Mouse (Mus musculus) embryonic facial prominence, embryonic 14.5 days (tissue): ENCODE data around the gene Anapc15. TPM values are rescaled to one million over a fixed set of nuclear protein-coding genes. Genes with fewer than 3 reads are reported as not detected.

Experiments used
- ATAC-seq: fragments of 200-750 bp; cut with Nextera tagmentation; 2 replicates; pipeline ENCODE4 v1.8.0; 2017; ENCODE audit warnings: low read depth, moderate number of reproducible peaks, moderate TSS enrichment
- DNase-seq: peaks from one replicate; pipeline ENCODE4 v3.0.0-alpha.2; 2015; ENCODE audit warnings: low spot score
- H3K27ac ChIP-seq: fragments of 300-500 bp; sonication (generic); replicated peaks from 2 replicates; pipeline ENCODE4 v1.5.1; 2014; ENCODE audit warnings: low read depth, mild to moderate bottlenecking, low read length, moderate library complexity
- H3K27me3 ChIP-seq: fragments of 300-500 bp; sonication (generic); replicated peaks from 2 replicates; pipeline ENCODE4 v1.6.1; 2014; ENCODE audit warnings: low read length; ENCODE audit not compliant: control insufficient read depth, insufficient read depth
- H3K36me3 ChIP-seq: fragments of 300-500 bp; sonication (generic); 2 replicates; pipeline ENCODE4 v1.6.1; 2014; ENCODE audit warnings: low read length, mixed read lengths; ENCODE audit not compliant: control insufficient read depth, insufficient read depth
- H3K4me1 ChIP-seq: fragments of 300-500 bp; sonication (generic); 2 replicates; pipeline ENCODE4 v1.6.1; 2014; ENCODE audit warnings: antibody characterized with exemption, low read length; ENCODE audit not compliant: control insufficient read depth, insufficient read depth
- H3K4me2 ChIP-seq: fragments of 300-500 bp; sonication (generic); 2 replicates; pipeline ENCODE4 v1.6.1; 2014; ENCODE audit warnings: low read depth, mild to moderate bottlenecking, low read length, moderate library complexity, mixed read lengths
- H3K4me3 ChIP-seq: fragments of 300-500 bp; sonication (generic); 2 replicates; pipeline ENCODE4 v1.5.1; 2014; ENCODE audit warnings: low read depth, mild to moderate bottlenecking, low read length
- H3K9ac ChIP-seq: fragments of 300-500 bp; sonication (generic); 2 replicates; pipeline ENCODE4 v1.6.1; 2014; ENCODE audit warnings: low read depth, mild to moderate bottlenecking, low read length, moderate library complexity, mixed read lengths
- H3K9me3 ChIP-seq: fragments of 300-500 bp; sonication (generic); 2 replicates; pipeline ENCODE4 v1.6.1; 2016; ENCODE audit warnings: low read length; ENCODE audit not compliant: control insufficient read depth
- WGBS: fragments of 180-500 bp; shearing (Covaris S2); extraction: QIAGEN DNeasy Blood & Tissue Kit; methylation state at CpG from one replicate; pipeline ENCODE4 v1.1.7; 2014; 5-methylcytosine and 5-hydroxymethylcytosine counted together
- polyA plus RNA-seq: library from polyadenylated mRNA; unstranded; fragments of >200 nt; fragmentation: Nextera tagmentation; extraction: Ambion mirVana; gene quantifications from 2 replicates; pipeline ENCODE4 v1.2.1, GENCODE M21; 2014

The Anapc15 gene
- polyA plus RNA-seq, 1 experiment from 2014 or later: 62.0 TPM

- no peak overlapping the region for H3K27ac ChIP-seq
- H3K36me3 ChIP-seq: no peaks in the 10 kb centered on the region
- H3K4me1 ChIP-seq: no peaks in the 10 kb centered on the region
- H3K9me3 ChIP-seq: no peaks in the 10 kb centered on the region
- ATAC-seq (no peak), DNase-seq (no peak)
- H3K9ac ChIP-seq: no peak overlapping the region
- H3K4me3 ChIP-seq: no peak overlapping the region
- H3K27me3 ChIP-seq: no peaks in the 10 kb centered on the region
- no peak overlapping the region for H3K4me2 ChIP-seq
- WGBS: 67% methylated on average over 3 of the region's 3 CpGs
These were observed 1.2 kb upstream of the Anapc15 start for GRCm38 (mm10) chr7:101862291-101862690.

- no peaks in the 10 kb centered on the region for H3K27me3 ChIP-seq
- no peaks in the 10 kb centered on the region for H3K36me3 ChIP-seq
- 82% methylated on average over 11 of the region's 11 CpGs for WGBS
These were observed 3.2 kb downstream of the Anapc15 start for GRCm38 (mm10) chr7:101866491-101867265.

GRCm38 (mm10) chr7:101867482-101867881 is 4.0 kb downstream of the Anapc15 start:
- ATAC-seq (no peak), DNase-seq (no peak)
- H3K4me1 ChIP-seq: no peaks in the 10 kb centered on the region
- H3K9ac ChIP-seq: no peak overlapping the region
- H3K4me3 ChIP-seq: no peak overlapping the region
- H3K9me3 ChIP-seq: no peaks in the 10 kb centered on the region
- no peak overlapping the region for H3K27ac ChIP-seq
- no peak overlapping the region for H3K4me2 ChIP-seq
- no peaks in the 10 kb centered on the region for H3K36me3 ChIP-seq
- WGBS: 95% methylated on average over 4 of the region's 4 CpGs
- no peaks in the 10 kb centered on the region for H3K27me3 ChIP-seq

More at GRCm38 (mm10) chr7:101866491-101867265, 3.2 kb downstream of the Anapc15 start:
- H3K4me1 ChIP-seq: no peaks in the 10 kb centered on the region
- H3K9me3 ChIP-seq: no peaks in the 10 kb centered on the region
- no peak for ATAC-seq
- H3K4me2 ChIP-seq: no peak overlapping the region
- H3K4me3 ChIP-seq: no peak overlapping the region
- no peak overlapping the region for H3K9ac ChIP-seq
- DNase-seq: no peak
- no peak overlapping the region for H3K27ac ChIP-seq

GRCm38 (mm10) chr7:101868241-101869162 is 5.0 kb downstream of the Anapc15 start:
- WGBS: 67% methylated on average over 13 of the region's 13 CpGs

GRCm38 (mm10) chr7:101869163-101869500 is 5.6 kb downstream of the Anapc15 start:
- Histone ChIP-seq H3K9me3 (no peaks in the 10 kb centered on the region), H3K4me2 (no peak overlapping the region), H3K4me1 (no peaks in the 10 kb centered on the region), H3K27me3 (no peaks in the 10 kb centered on the region), H3K36me3 (no peaks in the 10 kb centered on the region), H3K27ac (no peak overlapping the region), H3K9ac (no peak overlapping the region), H3K4me3 (no peak overlapping the region)
- no peak for DNase-seq
- no peak for ATAC-seq
- WGBS: 61% methylated on average over 7 of the region's 7 CpGs

More at GRCm38 (mm10) chr7:101868241-101869162, 5.0 kb downstream of the Anapc15 start:
- DNase-seq (peak; percentile 13), ATAC-seq (no peak)
- H3K9ac ChIP-seq: no peak overlapping the region
- H3K27ac ChIP-seq: no peak overlapping the region
- no peaks in the 10 kb centered on the region for H3K9me3 ChIP-seq
- no peak overlapping the region for H3K4me3 ChIP-seq
- no peak overlapping the region for H3K4me2 ChIP-seq
- no peaks in the 10 kb centered on the region for H3K36me3 ChIP-seq
- H3K27me3 ChIP-seq: no peaks in the 10 kb centered on the region
- no peaks in the 10 kb centered on the region for H3K4me1 ChIP-seq

GRCm38 (mm10) chr7:101870629-101871028 is 7.1 kb downstream of the Anapc15 start, which contains the start of gene Folr1:
Folr1 (minus strand) TSS chr7:101870788.
- no peaks in the 10 kb centered on the region for H3K27me3 ChIP-seq
- no peaks in the 10 kb centered on the region for H3K9me3 ChIP-seq
- H3K4me3 ChIP-seq: no peak within 1 kb of the TSS
- no peaks in the 10 kb centered on the region for H3K36me3 ChIP-seq
- no peak within 1 kb of the TSS for H3K9ac ChIP-seq
- no peak within 1 kb of the TSS for H3K27ac ChIP-seq
- H3K4me2 ChIP-seq: no peak within 1 kb of the TSS
- ATAC-seq: no peak
- no peak for DNase-seq
- 83% methylated on average over 2 of the region's 2 CpGs for WGBS
- H3K4me1 ChIP-seq: no peaks in the 10 kb centered on the region

DNA sequence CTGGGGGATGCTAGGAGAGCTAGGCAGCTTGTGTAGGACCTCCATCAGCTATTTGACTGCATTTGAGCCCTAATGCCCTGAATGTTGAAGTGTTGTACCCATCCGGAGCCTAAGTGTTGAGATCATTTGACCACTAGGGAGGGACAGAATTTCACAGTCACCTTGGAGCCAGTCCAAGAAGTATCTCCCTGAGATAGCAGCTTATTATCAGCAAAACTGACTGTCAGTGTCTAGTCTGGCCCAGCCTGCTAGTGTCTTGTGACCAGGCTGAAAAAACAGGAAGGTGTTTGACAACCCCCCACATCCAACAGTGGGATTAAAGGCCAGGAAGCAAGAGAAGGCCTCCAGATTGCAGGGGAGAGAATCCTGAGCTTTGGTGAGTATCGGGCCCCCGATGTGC is 7.8 kb downstream of the Anapc15 start:
- H3K36me3 ChIP-seq: no peaks in the 10 kb centered on the region

GRCm38 (mm10) chr7:101875978-101876377 is 12.5 kb downstream of the Anapc15 start:
- DNase-seq (no peak), ATAC-seq (no peak)
- H3K4me1 ChIP-seq: no peaks in the 10 kb centered on the region
- H3K4me3 ChIP-seq: no peak overlapping the region
- H3K9ac ChIP-seq: no peak overlapping the region
- WGBS: 88% methylated on average over 1 of the region's 1 CpGs
- no peaks in the 10 kb centered on the region for H3K27me3 ChIP-seq
- H3K4me2 ChIP-seq: no peak overlapping the region
- no peak overlapping the region for H3K27ac ChIP-seq
- H3K36me3 ChIP-seq: no peaks in the 10 kb centered on the region
- no peaks in the 10 kb centered on the region for H3K9me3 ChIP-seq

More for the DNA sequence above, 7.8 kb downstream of the Anapc15 start:
- ATAC-seq (no peak), DNase-seq (no peak)
- no peaks in the 10 kb centered on the region for H3K4me1 ChIP-seq
- no peak overlapping the region for H3K4me2 ChIP-seq
- WGBS: 84% methylated on average over 3 of the region's 3 CpGs
- no peaks in the 10 kb centered on the region for H3K27me3 ChIP-seq
- H3K27ac ChIP-seq: no peak overlapping the region
- no peak overlapping the region for H3K9ac ChIP-seq
- no peak overlapping the region for H3K4me3 ChIP-seq
- no peaks in the 10 kb centered on the region for H3K9me3 ChIP-seq
